Mouse (Mus musculus) limb, embryonic 15.5 days (tissue): ENCODE results near the gene Hist1h4m. TPM values are rescaled to one million over a fixed set of nuclear protein-coding genes. Genes with fewer than 3 reads are reported as not detected.
"Not testable (repeated sequence)": the region's sequence is repeated elsewhere in the genome, so short reads cannot be mapped to it uniquely, and the experiment has no call there.

Source experiments
- ATAC-seq: fragments of 200-750 bp; cut with Nextera tagmentation; 2 replicates; pipeline ENCODE4 v1.8.0; 2017; ENCODE audit warnings: low read depth, moderate TSS enrichment; ENCODE audit not compliant: insufficient number of reproducible peaks, low FRiP score, low TSS enrichment
- H3K27ac ChIP-seq: fragments of 300-500 bp; sonication (generic); 2 replicates; pipeline ENCODE4 v1.5.1; 2015; ENCODE audit warnings: moderate library complexity, mild to moderate bottlenecking, inconsistent platforms
- H3K27me3 ChIP-seq: fragments of 300-500 bp; sonication (generic); 2 replicates; pipeline ENCODE4 v1.6.1; 2015; ENCODE audit warnings: inconsistent platforms
- H3K36me3 ChIP-seq: fragments of 300-500 bp; sonication (generic); 2 replicates; pipeline ENCODE4 v1.6.1; 2015; ENCODE audit warnings: inconsistent platforms
- H3K4me1 ChIP-seq: fragments of 300-500 bp; sonication (generic); 2 replicates; pipeline ENCODE4 v1.6.1; 2015; ENCODE audit warnings: inconsistent platforms
- H3K4me2 ChIP-seq: fragments of 300-500 bp; sonication (generic); 2 replicates; pipeline ENCODE4 v1.6.1; 2015; ENCODE audit warnings: mild to moderate bottlenecking, inconsistent platforms
- H3K4me3 ChIP-seq: fragments of 300-500 bp; sonication (generic); 2 replicates; pipeline ENCODE4 v1.5.1; 2015; ENCODE audit warnings: mild to moderate bottlenecking, inconsistent platforms
- H3K9ac ChIP-seq: fragments of 300-500 bp; sonication (generic); 2 replicates; pipeline ENCODE4 v1.6.1; 2015; ENCODE audit warnings: inconsistent platforms
- H3K9me3 ChIP-seq: fragments of 300-500 bp; sonication (generic); 2 replicates; pipeline ENCODE4 v1.6.1; 2016; ENCODE audit warnings: inconsistent platforms
- WGBS: fragments of 180-500 bp; shearing (Covaris S2); methylation state at CpG from one replicate; pipeline ENCODE4 v1.1.7; 2015; 5-methylcytosine and 5-hydroxymethylcytosine counted together
- polyA plus RNA-seq: library from polyadenylated mRNA; unstranded; fragments of >200 nt; fragmentation: Nextera tagmentation; extraction: Ambion mirVana; gene quantifications from 2 replicates; pipeline ENCODE4 v1.2.1, GENCODE M21; 2015

The Hist1h4m gene
- polyA plus RNA-seq, 1 experiment from 2014 or later, result not detected

DNA sequence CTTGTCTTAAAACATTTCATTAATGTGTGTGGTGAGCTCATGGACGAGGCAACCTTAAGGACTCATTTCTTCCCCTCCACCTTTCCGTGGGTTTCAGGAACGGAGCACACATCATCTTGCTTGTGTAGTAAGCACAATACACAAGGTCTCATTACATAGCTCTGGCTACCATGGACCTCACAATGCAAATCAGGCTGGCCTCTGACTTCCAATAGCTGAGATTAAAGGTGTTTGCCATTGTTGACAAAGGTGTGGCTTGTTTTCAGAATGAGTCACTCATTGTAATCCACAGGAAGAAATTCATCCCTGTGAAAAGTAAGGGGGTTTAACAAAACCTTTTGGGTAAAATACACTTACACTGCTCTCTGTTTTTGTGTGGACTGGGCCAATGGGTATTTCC is 17.0 kb downstream of the Hist1h4m start:
- H3K27ac ChIP-seq, result no peak overlapping the region
- no peak overlapping the region for H3K4me3 ChIP-seq
- H3K9ac ChIP-seq, result no peak overlapping the region
- no peaks in the 10 kb centered on the region for H3K9me3 ChIP-seq
- no peak overlapping the region for H3K4me2 ChIP-seq
- WGBS, result 82% methylated on average over 3 of the region's 3 CpGs
- ATAC-seq, result no peak
- H3K27me3 ChIP-seq, result no peaks in the 10 kb centered on the region
- H3K4me1 ChIP-seq, result no peaks in the 10 kb centered on the region
- H3K36me3 ChIP-seq, result no peaks in the 10 kb centered on the region

DNA sequence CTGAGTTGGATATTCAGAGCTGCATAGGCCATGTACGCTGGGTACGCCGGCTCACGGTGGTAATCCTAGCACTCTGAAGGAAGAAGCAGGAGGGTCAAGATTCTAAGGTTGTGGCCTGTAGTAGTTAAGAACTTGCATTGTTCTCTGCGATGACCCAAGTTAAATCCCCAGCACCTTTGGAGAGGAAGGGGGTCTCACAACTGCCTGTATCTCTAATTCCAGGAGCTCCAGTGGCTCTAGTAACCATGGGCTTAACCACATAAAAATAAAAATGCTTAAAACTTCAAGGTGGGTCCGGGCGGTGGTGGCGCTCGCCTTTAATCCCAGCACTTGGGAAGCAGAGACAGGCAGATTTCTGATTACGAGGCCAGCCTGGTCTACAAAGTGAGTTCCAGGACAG is 18.8 kb downstream of the Hist1h4m start:
- WGBS, result 87% methylated on average over 10 of the region's 10 CpGs
- H3K9ac ChIP-seq, result no peak overlapping the region
- ATAC-seq, result no peak
- H3K4me2 ChIP-seq, result no peak overlapping the region
- no peak overlapping the region for H3K27ac ChIP-seq
- no peaks in the 10 kb centered on the region for H3K4me1 ChIP-seq
- H3K9me3 ChIP-seq, result no peaks in the 10 kb centered on the region
- no peak overlapping the region for H3K4me3 ChIP-seq
- no peaks in the 10 kb centered on the region for H3K27me3 ChIP-seq
- H3K36me3 ChIP-seq, result no peaks in the 10 kb centered on the region

DNA sequence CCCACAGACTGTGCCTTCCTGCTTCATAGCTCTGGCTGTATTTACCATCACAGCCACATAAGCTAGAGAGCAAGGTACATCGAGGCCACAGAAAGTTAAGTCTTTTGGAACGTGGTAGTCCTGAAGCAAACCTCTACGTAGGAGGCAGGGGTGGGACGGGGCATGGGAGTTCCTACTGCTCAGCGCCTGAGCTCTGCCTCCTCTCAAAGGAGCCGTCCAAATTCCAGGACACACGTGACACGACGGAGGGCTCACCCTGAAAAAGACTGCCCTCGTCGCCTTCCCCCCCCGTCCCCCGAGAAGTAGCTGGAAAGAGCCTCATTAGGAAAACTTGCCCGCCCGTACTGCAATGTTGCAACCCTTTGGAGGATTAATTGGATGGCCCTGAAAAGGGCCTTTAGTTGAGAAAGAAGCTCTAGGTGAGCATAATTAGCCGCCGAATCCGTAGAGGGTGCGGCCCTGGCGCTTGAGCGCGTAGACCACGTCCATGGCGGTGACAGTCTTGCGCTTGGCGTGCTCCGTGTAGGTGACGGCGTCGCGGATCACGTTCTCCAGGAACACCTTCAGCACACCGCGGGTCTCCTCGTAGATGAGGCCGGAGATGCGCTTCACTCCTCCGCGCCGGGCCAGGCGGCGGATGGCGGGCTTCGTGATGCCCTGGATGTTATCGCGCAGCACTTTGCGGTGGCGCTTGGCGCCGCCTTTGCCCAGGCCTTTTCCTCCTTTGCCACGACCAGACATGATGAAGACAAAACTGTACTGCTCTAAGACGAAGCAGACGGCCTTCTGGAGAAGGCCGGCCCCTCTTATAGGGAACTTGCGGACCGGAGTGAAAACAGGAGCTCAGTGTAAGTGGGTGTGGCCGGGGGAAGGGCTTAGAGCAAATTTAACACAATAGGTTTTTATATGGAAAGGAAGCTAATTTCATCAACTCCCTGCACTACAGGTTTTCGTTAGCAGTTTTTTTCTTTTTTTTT is 20.2 kb downstream of the Hist1h4m start, which contains the start of gene Hist1h4n:
Gene Hist1h4n (minus strand): TSS at position 779 of the 977 bp plus-strand sequence.
- ATAC-seq, result peak; percentile 87
- not testable (repeated sequence) for H3K27ac ChIP-seq, H3K27me3 ChIP-seq, H3K4me1 ChIP-seq, H3K9me3 ChIP-seq, H3K9ac ChIP-seq, H3K36me3 ChIP-seq
- peak within 1 kb of the TSS; percentile 33 for H3K4me2 ChIP-seq
- under 1% methylated on average over 26 of the region's 58 CpGs for WGBS
- H3K4me3 ChIP-seq, result peak within 1 kb of the TSS; percentile 25; the same call in 1 of the 2 replicates

DNA sequence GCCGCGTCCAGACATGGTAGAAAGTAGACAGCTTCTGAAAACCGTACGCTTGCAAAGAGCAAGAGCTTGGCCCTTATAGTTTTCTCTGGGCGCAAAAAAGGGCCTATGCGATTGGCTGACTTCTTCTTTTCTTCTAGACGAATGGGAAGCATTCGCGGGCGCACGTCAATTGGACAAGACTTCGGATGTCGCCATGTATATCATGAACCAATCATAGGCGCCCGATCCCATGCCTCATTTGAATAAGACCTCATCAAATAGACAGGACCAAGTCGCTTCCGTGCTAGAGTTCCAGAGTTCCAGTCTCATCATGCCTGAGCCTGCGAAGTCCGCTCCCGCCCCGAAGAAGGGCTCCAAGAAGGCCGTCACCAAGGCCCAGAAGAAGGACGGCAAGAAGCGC is 21.9 kb downstream of the Hist1h4m start, which contains the start of the genes Hist1h2ap and Hist1h2br:
Gene Hist1h2ap (minus strand): TSS at position 47 of the 400 bp plus-strand sequence.
Gene Hist1h2br (plus strand): TSS at position 283 of the 400 bp plus-strand sequence.
- H3K27me3 ChIP-seq, H3K4me1 ChIP-seq, H3K4me3 ChIP-seq, H3K9ac ChIP-seq, H3K9me3 ChIP-seq, H3K36me3 ChIP-seq, H3K4me2 ChIP-seq, H3K27ac ChIP-seq: not testable (repeated sequence)
- peak; percentile 93 for ATAC-seq
- WGBS, result no CpG with 5 or more reads among the region's 24 CpGs

DNA sequence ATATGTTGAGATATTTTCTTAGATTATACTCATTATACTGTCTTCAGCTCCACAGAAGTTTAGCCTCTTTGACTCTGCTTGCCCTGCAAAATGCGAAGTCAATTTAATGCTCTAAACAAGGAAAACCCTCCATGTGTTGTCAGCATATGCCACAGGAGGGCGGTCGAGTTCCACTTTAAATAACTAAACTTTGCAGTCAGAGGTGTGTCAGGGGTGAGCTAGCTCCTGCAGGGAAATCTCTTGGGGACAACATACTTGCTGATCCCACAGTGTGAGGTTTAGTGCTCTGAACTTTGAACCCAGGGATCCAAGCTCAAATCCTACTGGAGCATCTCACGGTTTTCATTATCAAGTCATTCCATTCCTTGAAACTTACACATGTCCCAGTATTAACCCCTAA is 29.0 kb downstream of the Hist1h4m start:
- H3K4me3 ChIP-seq, H3K4me2 ChIP-seq, H3K4me1 ChIP-seq, H3K9ac ChIP-seq, ATAC-seq, H3K27ac ChIP-seq, H3K9me3 ChIP-seq, H3K27me3 ChIP-seq, H3K36me3 ChIP-seq: not testable (repeated sequence)
- WGBS, result no CpG with 5 or more reads among the region's 4 CpGs

DNA sequence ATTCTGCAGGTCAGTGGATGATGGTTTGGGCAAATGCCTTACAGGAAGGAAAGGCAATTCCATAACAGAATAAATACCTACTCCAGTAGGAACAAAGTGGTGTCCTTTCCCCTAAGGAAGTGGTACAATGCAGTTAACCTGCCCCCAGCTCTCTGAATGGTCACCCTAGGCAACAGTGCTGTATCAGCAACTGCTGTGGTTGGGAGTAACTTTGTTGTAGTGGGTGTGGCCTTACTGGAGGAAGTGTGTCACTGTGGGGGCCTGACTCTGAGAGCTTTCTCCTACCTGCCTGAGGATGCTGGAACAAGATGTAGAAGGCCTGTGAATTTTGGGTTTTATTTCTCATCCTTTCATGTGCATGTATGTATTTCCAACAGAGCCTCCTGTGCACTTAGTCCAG is 34.8 kb downstream of the Hist1h4m start:
- not testable (repeated sequence) for H3K4me1 ChIP-seq, H3K27ac ChIP-seq, H3K36me3 ChIP-seq, H3K4me3 ChIP-seq, H3K9ac ChIP-seq, H3K27me3 ChIP-seq, ATAC-seq, H3K9me3 ChIP-seq, H3K4me2 ChIP-seq

DNA sequence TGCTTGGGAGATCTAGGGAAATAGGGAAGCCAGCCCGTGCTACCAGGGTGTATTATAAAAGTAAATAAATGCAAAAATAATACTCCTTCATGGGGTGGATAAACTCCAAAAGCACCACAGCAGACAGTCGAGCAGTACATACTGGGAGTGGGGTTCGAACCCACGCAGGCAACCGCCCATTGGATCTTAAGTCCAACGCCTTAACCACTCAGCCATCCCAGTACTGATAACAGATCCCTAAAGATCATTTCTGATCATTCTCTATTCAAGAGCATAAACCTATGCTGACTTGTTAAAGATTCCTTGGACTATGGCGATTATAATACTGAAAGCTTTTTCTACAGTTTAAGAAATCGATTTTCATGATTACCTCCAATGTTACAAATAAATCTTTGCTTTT is 36.3 kb downstream of the Hist1h4m start:
- 30% methylated on average over 8 of the region's 8 CpGs for WGBS
- no peak for ATAC-seq

DNA sequence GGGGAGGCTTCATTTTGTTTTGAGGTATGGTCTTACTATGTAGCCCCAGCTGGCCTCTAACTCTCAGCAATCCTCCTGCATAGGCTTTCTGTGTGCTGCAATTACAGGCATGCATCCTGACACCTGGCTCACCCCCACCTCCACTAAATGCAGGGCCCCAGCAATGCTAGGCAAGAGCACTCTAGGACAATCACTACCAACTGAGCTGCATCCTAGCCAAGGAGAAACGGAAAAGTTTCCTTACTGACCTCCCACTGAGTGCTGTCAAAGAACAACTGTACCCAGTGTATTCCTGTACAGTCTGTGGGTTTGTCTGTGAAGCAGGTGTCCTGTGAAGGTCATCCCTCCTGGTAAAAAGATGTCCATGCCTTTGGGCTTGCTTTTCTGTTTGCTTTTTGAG is 39.1 kb downstream of the Hist1h4m start:
- not testable (repeated sequence) for ATAC-seq, H3K4me2 ChIP-seq, H3K27ac ChIP-seq, H3K4me1 ChIP-seq, H3K27me3 ChIP-seq, H3K9me3 ChIP-seq, H3K36me3 ChIP-seq, H3K9ac ChIP-seq, H3K4me3 ChIP-seq
- WGBS, result 45% methylated on average over 1 of the region's 1 CpGs

More for the DNA sequence above, 36.3 kb downstream of the Hist1h4m start:
- Histone ChIP-seq H3K4me1 (no peaks in the 10 kb centered on the region), H3K4me3 (no peak overlapping the region), H3K9me3 (no peaks in the 10 kb centered on the region), H3K4me2 (no peak overlapping the region), H3K36me3 (no peaks in the 10 kb centered on the region), H3K9ac (no peak overlapping the region), H3K27ac (no peak overlapping the region), H3K27me3 (no peaks in the 10 kb centered on the region)

DNA sequence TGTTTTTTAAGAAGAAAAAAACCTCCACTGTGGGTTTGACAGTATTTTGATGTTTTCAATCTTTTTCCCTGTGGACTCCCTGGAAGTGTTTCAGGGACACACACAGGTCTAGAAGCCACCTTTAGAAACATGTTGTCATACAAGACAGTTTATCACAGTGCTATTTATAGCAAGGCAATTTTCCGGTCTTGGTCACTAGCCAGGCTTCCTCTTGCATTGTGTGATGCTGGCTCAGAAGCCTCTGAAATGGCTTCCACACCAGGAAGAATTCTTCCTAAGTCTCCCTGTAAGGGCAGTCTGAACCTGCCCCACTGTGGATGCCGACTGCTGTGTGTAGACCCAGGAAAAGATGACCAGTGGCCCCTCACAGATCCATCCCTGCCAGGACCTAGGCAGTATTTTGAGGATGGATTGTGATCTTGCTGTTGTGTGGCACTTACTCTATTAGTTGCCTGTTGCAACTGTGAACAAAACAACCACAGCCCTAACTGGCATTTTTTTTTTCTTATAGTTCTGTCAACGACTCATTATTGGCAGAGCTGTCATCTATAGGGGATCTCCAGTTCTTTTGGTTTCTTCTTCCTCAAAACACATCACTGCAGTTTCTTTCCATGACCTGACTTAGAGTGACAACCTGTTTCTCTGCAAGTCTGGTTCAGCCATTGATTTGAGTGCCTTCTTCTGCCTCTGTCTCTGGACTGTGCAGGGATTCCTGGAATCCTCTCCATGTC is 40.8 kb downstream of the Hist1h4m start:
- H3K4me3 ChIP-seq, result no peak overlapping the region
- no peak for ATAC-seq
- H3K4me1 ChIP-seq, result no peaks in the 10 kb centered on the region
- H3K36me3 ChIP-seq, result no peaks in the 10 kb centered on the region
- no peaks in the 10 kb centered on the region for H3K9me3 ChIP-seq
- no peak overlapping the region for H3K27ac ChIP-seq
- H3K9ac ChIP-seq, result no peak overlapping the region
- WGBS, result 64% methylated on average over 3 of the region's 3 CpGs
- no peak overlapping the region for H3K4me2 ChIP-seq
- H3K27me3 ChIP-seq, result no peaks in the 10 kb centered on the region

DNA sequence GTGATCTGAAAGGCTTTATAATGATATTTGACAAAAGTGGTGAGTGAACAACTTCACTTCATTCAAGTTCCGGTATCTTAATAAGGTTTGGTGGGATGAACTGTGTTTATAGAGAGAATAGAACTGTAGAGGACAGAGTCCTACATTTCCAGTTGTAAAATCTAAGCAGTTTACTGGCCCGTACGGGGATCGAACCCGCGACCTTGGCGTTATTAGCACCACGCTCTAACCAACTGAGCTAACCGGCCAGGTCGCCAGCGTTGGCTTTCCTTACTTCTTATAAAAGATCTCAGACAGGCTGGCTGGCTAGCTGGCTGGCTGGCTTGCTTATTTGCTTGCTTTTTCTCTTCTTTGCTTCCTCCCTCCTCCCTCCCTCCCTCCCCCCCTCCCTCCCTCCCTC is 43.6 kb downstream of the Hist1h4m start:
- WGBS, result 4% methylated on average over 11 of the region's 11 CpGs
- Histone ChIP-seq H3K4me3 (peak overlapping the region; percentile 37), H3K27ac (no peak overlapping the region), H3K36me3 (no peaks in the 10 kb centered on the region), H3K27me3 (no peaks in the 10 kb centered on the region), H3K9ac (no peak overlapping the region), H3K4me1 (no peaks in the 10 kb centered on the region), H3K9me3 (no peaks in the 10 kb centered on the region), H3K4me2 (0 out of 2 replicates have a peak overlapping the region, but pooled peaks have one; percentile 42)
- no peak for ATAC-seq

DNA sequence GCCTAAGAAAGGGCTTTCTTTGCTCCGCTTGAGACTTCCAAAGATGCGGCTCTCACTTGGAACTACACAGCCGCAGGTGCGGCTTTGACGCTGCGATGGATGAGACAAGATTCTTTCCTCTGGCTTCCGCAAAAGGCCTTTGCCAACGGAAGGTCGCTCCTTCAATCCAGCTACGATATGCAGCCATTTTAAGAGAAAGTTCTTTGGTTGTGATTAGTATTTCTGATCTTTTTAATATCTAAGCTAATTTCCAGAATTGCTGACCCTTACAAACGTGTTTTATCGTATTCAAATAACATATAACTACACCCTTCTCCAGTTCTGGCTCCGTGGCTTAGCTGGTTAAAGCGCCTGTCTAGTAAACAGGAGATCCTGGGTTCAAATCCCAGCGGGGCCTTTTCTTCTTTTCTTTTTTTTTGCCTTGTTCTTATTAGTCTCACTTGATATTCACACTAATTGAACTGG is 44.2 kb downstream of the Hist1h4m start:
- Histone ChIP-seq H3K4me1 (no peaks in the 10 kb centered on the region), H3K4me3 (peak overlapping the region; percentile 37), H3K9me3 (no peaks in the 10 kb centered on the region), H3K9ac (no peak overlapping the region), H3K27ac (no peak overlapping the region), H3K27me3 (no peaks in the 10 kb centered on the region), H3K36me3 (no peaks in the 10 kb centered on the region), H3K4me2 (peak overlapping the region; percentile 42)
- ATAC-seq, result no peak
- 3% methylated on average over 15 of the region's 15 CpGs for WGBS

DNA sequence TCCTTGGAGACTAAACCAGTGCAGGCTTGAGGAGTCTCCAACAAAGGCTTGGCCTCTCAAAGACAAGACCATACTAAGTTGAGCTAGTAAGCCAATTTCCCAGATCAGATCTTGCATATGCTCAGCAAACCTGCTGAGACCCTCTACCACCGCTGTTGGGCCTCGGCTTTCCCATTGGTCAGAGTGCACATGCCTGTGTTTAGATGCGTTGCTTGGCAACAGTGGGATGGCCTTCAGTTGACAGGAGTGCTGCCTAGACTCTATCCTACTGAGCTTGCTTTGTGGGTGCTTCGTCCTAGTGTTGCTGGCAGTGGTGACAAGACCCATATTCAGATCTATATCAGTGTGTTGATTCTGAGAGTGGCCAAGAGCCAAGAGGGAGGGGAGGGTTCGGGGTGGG is 50.1 kb downstream of the Hist1h4m start:
- Histone ChIP-seq H3K4me1 (no peaks in the 10 kb centered on the region), H3K27ac (no peak overlapping the region), H3K9ac (no peak overlapping the region), H3K27me3 (no peaks in the 10 kb centered on the region), H3K9me3 (no peaks in the 10 kb centered on the region), H3K4me2 (no peak overlapping the region), H3K36me3 (no peaks in the 10 kb centered on the region), H3K4me3 (no peak overlapping the region)
- 15% methylated on average over 5 of the region's 5 CpGs for WGBS
- ATAC-seq, result no peak
